11 mouse cellular contexts compared by ENCODE assay signal in genomic region chr5:132509464-132509885, GRCm38 (mm10). TPM values are rescaled to one million over a fixed set of nuclear protein-coding genes. Genes with fewer than 3 reads are reported as not detected.
DNase-seq lines count a peak whose midpoint lies in the region; ATAC-seq lines count a peak whose summit lies in the region.
"Had no signal": no experiment of that assay in that cellular context is flagged by ENCODE, and none has a peak within 500 bp of the region (broad histone marks: within the 10 kb centered on the region; RNA-seq: fewer than 3 reads in every experiment).

No protein-coding gene starts in this region.

- H3K27me3 ChIP-seq in hindbrain, embryonic 12.5 days: no peaks in the 10 kb centered on the region
- H3K27me3 ChIP-seq in hindbrain, embryonic 10.5 days (ENCODE audit: insufficient read depth, poor library complexity, severe bottlenecking): peaks cover 20% of the 10 kb centered on the region
- H3K27me3 ChIP-seq: liver, embryonic 15.5 days had no signal

- no peak overlapping the region for H3K4me3 ChIP-seq in hindbrain, embryonic 12.5 days
- H3K4me3 ChIP-seq in hindbrain, embryonic 10.5 days: no peak overlapping the region
- H3K4me3 ChIP-seq: liver, embryonic 15.5 days had no signal

- peaks cover 38% of the 10 kb centered on the region for H3K4me1 ChIP-seq in hindbrain, embryonic 12.5 days
- peaks cover 38% of the 10 kb centered on the region for H3K4me1 ChIP-seq in hindbrain, embryonic 10.5 days (replicated peaks)
- H3K4me1 ChIP-seq: liver, embryonic 15.5 days had no signal

- no peak overlapping the region for H3K27ac ChIP-seq in hindbrain, embryonic 12.5 days
- no peak overlapping the region for H3K27ac ChIP-seq in hindbrain, embryonic 10.5 days
- H3K27ac ChIP-seq: liver, embryonic 15.5 days had no signal

- no peak for DNase-seq in hindbrain, embryonic 10.5 days (ENCODE audit: low spot score)
- DNase-seq in urinary bladder, postnatal 14 days (ENCODE audit: low spot score): peak; percentile 7
- no peak for DNase-seq in urinary bladder, postnatal 36 days (ENCODE audit: low spot score in 2 of 2)
- DNase-seq in left cerebral cortex, postnatal 25 days (ENCODE audit: low spot score in 2 of 2): peak; percentile 34 to 80
- DNase-seq in testis, postnatal 10 days (ENCODE audit: low spot score): no peak
- no peak for DNase-seq in urinary bladder, postnatal 4 days (ENCODE audit: low spot score in 2 of 2)
- DNase-seq in kidney, postnatal 36 days: no peak

- H3K4me2 ChIP-seq in hindbrain, embryonic 12.5 days (replicated peaks): peak overlapping the region; percentile 5; the same call in 1 of the 2 replicates
- H3K4me2 ChIP-seq: liver, embryonic 15.5 days had no signal

- intact Hi-C loops in left cerebral cortex, postnatal 25 days (cut with DNase I): no loop called here

- WGBS in hindbrain, embryonic 12.5 days: 20% methylated on average over 9 of the region's 9 CpGs
- 28% methylated on average over 9 of the region's 9 CpGs for WGBS in hindbrain, embryonic 10.5 days

- no peak overlapping the region for H3K9ac ChIP-seq in hindbrain, embryonic 12.5 days
- H3K9ac ChIP-seq: liver, embryonic 15.5 days had no signal

- no peaks in the 10 kb centered on the region for H3K9me3 ChIP-seq in hindbrain, embryonic 12.5 days (replicated peaks)
- no peaks in the 10 kb centered on the region for H3K9me3 ChIP-seq in hindbrain, embryonic 10.5 days
- H3K9me3 ChIP-seq: G1E; liver, embryonic 15.5 days had no signal

- ATAC-seq in hindbrain, embryonic 12.5 days (ENCODE audit: low FRiP score): no peak
- ATAC-seq: inflammation-experienced regulatory T-cells, adult 6 months had no signal

- H3K36me3 ChIP-seq in hindbrain, embryonic 12.5 days: no peaks in the 10 kb centered on the region
- no peaks in the 10 kb centered on the region for H3K36me3 ChIP-seq in hindbrain, embryonic 10.5 days
- H3K36me3 ChIP-seq: G1E; liver, embryonic 15.5 days had no signal

RNA-seq across cellular contexts. Expression of gene Auts2, which starts 33.7 kb away (rescaled TPM):
- 90.6 and 96.2 TPM in 2 replicates for polyA plus RNA-seq in hindbrain, embryonic 12.5 days (2016; fragmentation: Nextera tagmentation; extraction: Ambion mirVana)
- polyA plus RNA-seq in hindbrain, embryonic 10.5 days (2016; fragmentation: Nextera tagmentation; extraction: Ambion mirVana): 41.9 and 56.7 TPM in 2 replicates
- total RNA-seq in left cerebral cortex, postnatal 25 days (2021): 100 to 1,000 TPM in 1 of 2 experiments, 10 to 100 TPM in 1; 95.9 to 104 TPM
- polyA plus RNA-seq: inflammation-experienced regulatory T-cells, adult 6 months had no signal

Comparison
In these comparisons a context has a peak if more than half of its experiments do, and no peak if none do; other contexts are left out.
1. DNase-seq: peak in urinary bladder, postnatal 14 days (single experiment) and left cerebral cortex, postnatal 25 days (2 of 2); none in hindbrain, embryonic 10.5 days (single experiment), urinary bladder, postnatal 36 days (0 of 2), testis, postnatal 10 days (single experiment), urinary bladder, postnatal 4 days (0 of 2) and kidney, postnatal 36 days (0 of 2).